Mouse (Mus musculus): Measurements from ENCODE around the gene Lims1.

DNA sequence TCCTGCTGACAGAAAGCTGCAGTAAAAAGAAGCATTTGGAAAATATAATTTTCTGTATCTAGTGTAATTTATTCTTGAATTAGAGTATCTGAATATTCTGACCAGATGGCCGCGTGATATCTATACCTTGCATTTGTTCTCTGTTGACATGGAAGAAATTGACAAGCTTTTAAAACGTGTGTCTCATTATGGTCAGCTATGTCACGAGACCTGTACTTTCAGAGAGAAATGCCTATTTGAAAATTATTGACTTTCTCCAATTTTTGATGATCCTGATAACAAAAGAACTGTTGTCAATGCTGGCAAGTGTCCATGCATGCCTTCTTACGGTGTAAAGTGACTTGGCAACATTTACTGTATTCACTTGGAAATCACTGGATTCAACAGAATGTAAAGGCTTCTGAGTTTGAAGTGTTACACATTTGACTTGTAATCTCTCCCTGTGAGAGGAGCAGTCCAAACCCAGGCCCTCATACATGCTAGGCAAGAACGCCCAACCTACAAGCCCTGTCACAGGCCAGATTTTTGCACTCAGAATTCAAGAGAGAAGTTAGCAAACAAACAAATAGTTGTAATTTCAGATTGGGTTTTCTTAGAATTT, 49.3 kb downstream of the Lims1 start:
- no peak for TF ChIP-seq CTCF (IDR thresholded peaks at IDR 0.05; ENCODE audit: low read depth, low read length)
- TF ChIP-seq POLR2A (IDR thresholded peaks at IDR 0.05; ENCODE audit: extremely low read depth, insufficient read depth, low read length): no peak

Data from liver, adult 2 months (tissue).